Mouse (Mus musculus) brown adipose tissue, adult 24 weeks (tissue): Measurements from ENCODE around the gene Rcan1. TPM values are rescaled to one million over a fixed set of nuclear protein-coding genes. Genes with fewer than 3 reads are reported as not detected.
A peak's percentile ranks its signal among the peaks of the same experiment; 100 is the strongest.

ENCODE experiments used
- H3K27ac ChIP-seq: fragments of 200-500 bp; replicated peaks from 2 replicates; pipeline ENCODE4 v1.5.1; 2012; ENCODE audit warnings: low read depth, mild to moderate bottlenecking, low read length
- H3K4me1 ChIP-seq: fragments of 200-500 bp; 2 replicates; pipeline ENCODE4 v1.6.1; 2012; ENCODE audit warnings: low read length, mixed read lengths; ENCODE audit not compliant: control insufficient read depth, insufficient read depth, insufficient read length
- H3K4me3 ChIP-seq: fragments of 200-500 bp; 2 replicates; pipeline ENCODE4 v1.5.1; 2012; ENCODE audit warnings: low read depth, mild to moderate bottlenecking, low read length, moderate library complexity; ENCODE audit not compliant: insufficient read depth
- polyA plus RNA-seq: library from polyadenylated mRNA; stranded (reverse); fragments of >200 nt; gene quantifications from 2 replicates; pipeline ENCODE4 v1.2.4, GENCODE M21; 2012; ENCODE audit not compliant: missing spikeins, insufficient read depth, insufficient read length

Rcan1 gene
- polyA plus RNA-seq, 1 experiment, result 44.4 TPM

- no peak overlapping the region for H3K27ac ChIP-seq
- no peak overlapping the region for H3K4me3 ChIP-seq
- H3K4me1 ChIP-seq, result peaks cover 11% of the 10 kb centered on the region
These were observed 60.3 kb downstream of the Rcan1 start for GRCm38 (mm10) chr16:92410344-92410743.

- Histone ChIP-seq H3K27ac (no peak overlapping the region), H3K4me1 (peaks cover 8% of the 10 kb centered on the region), H3K4me3 (no peak overlapping the region)
These were observed 62.8 kb downstream of the Rcan1 start for GRCm38 (mm10) chr16:92407883-92408282.

- Histone ChIP-seq H3K4me1 (peaks cover 11% of the 10 kb centered on the region), H3K4me3 (no peak overlapping the region), H3K27ac (no peak overlapping the region)
These were observed 66.5 kb downstream of the Rcan1 start for GRCm38 (mm10) chr16:92404141-92404540.

GRCm38 (mm10) chr16:92403069-92403468 lies 67.6 kb downstream of the Rcan1 start:
- Histone ChIP-seq H3K27ac (peak overlapping the region; percentile 60), H3K4me1 (peaks cover 16% of the 10 kb centered on the region), H3K4me3 (peak overlapping the region; percentile 32; the same call in 1 of the 2 replicates)

- Histone ChIP-seq H3K4me3 (no peak overlapping the region), H3K4me1 (peaks cover 21% of the 10 kb centered on the region), H3K27ac (peak overlapping the region; percentile 60; the same call in 1 of the 2 replicates)
These were observed 68.5 kb downstream of the Rcan1 start for GRCm38 (mm10) chr16:92402216-92402615.

- H3K4me1 ChIP-seq, result peaks cover 21% of the 10 kb centered on the region
- H3K27ac ChIP-seq, result no peak overlapping the region
- H3K4me3 ChIP-seq, result no peak overlapping the region
These were observed 69.5 kb downstream of the Rcan1 start for GRCm38 (mm10) chr16:92401206-92401605.

- H3K4me1 ChIP-seq, result peaks cover 21% of the 10 kb centered on the region
- H3K27ac ChIP-seq, result peak overlapping the region; percentile 84
- H3K4me3 ChIP-seq, result peak overlapping the region; percentile 54
These were observed 70.9 kb downstream of the Rcan1 start for GRCm38 (mm10) chr16:92399490-92400458.

- H3K4me3 ChIP-seq, result no peak overlapping the region
- H3K27ac ChIP-seq, result no peak overlapping the region
- H3K4me1 ChIP-seq, result peaks cover 21% of the 10 kb centered on the region
These were observed 72.0 kb downstream of the Rcan1 start for GRCm38 (mm10) chr16:92398574-92399118.

GRCm38 (mm10) chr16:92397745-92398573 lies 72.7 kb downstream of the Rcan1 start:
- Histone ChIP-seq H3K4me1 (peaks cover 21% of the 10 kb centered on the region), H3K27ac (no peak overlapping the region)

GRCm38 (mm10) chr16:92393732-92394131 lies 76.9 kb downstream of the Rcan1 start:
- Histone ChIP-seq H3K27ac (no peak overlapping the region), H3K4me3 (no peak overlapping the region), H3K4me1 (peaks cover 10% of the 10 kb centered on the region)

More at GRCm38 (mm10) chr16:92397745-92398573, 72.7 kb downstream of the Rcan1 start:
- H3K4me3 ChIP-seq, result no peak overlapping the region

- H3K4me1 ChIP-seq, result no peaks in the 10 kb centered on the region
- no peak overlapping the region for H3K27ac ChIP-seq
- no peak overlapping the region for H3K4me3 ChIP-seq
These were observed 83.0 kb downstream of the Rcan1 start for GRCm38 (mm10) chr16:92387692-92388091.

GRCm38 (mm10) chr16:92385062-92385461 lies 85.6 kb downstream of the Rcan1 start:
- no peaks in the 10 kb centered on the region for H3K4me1 ChIP-seq
- H3K4me3 ChIP-seq, result no peak overlapping the region
- H3K27ac ChIP-seq, result no peak overlapping the region

- Histone ChIP-seq H3K4me1 (no peaks in the 10 kb centered on the region), H3K27ac (no peak overlapping the region), H3K4me3 (no peak overlapping the region)
These were observed 87.3 kb downstream of the Rcan1 start for GRCm38 (mm10) chr16:92383412-92383811.

GRCm38 (mm10) chr16:92382508-92382907 lies 88.2 kb downstream of the Rcan1 start:
- H3K4me3 ChIP-seq, result no peak overlapping the region
- H3K27ac ChIP-seq, result no peak overlapping the region
- H3K4me1 ChIP-seq, result no peaks in the 10 kb centered on the region

- H3K27ac ChIP-seq, result no peak overlapping the region
- H3K4me3 ChIP-seq, result no peak overlapping the region
- H3K4me1 ChIP-seq, result no peaks in the 10 kb centered on the region
These were observed 89.6 kb downstream of the Rcan1 start for GRCm38 (mm10) chr16:92381092-92381491.
